Mouse (Mus musculus): ENCODE data around the gene Pacs1.

GRCm38 (mm10) chr19:5224624-5225023 is 48.3 kb downstream of the Pacs1 start:
- TF ChIP-seq CTCF (IDR thresholded peaks at IDR 0.05): no peak
- TF ChIP-seq EP300 (IDR thresholded peaks at IDR 0.05): no peak

Measured in lung, postnatal 0 days (tissue).